Comparison of ENCODE assay signal across 13 mouse cellular contexts in genomic region chr7:68282304-68283132, GRCm38 (mm10). TPM values are rescaled to one million over a fixed set of nuclear protein-coding genes. Genes with fewer than 3 reads are reported as not detected.
A peak's percentile ranks its signal among the peaks of the same experiment; 100 is the strongest.
DNase-seq lines count a peak whose midpoint lies in the region; ATAC-seq and TF ChIP-seq lines count a peak whose summit lies in the region.
"Had no signal": no experiment of that assay in that cellular context is flagged by ENCODE, and none has a peak within 500 bp of the region (broad histone marks: within the 10 kb centered on the region; RNA-seq: fewer than 3 reads in every experiment).

No protein-coding gene starts in this region.

- peak overlapping the region; percentile 27 for H3K4me3 ChIP-seq in thymus, adult 2 months (ENCODE audit: control insufficient read depth, insufficient read depth, low read length)
- H3K4me3 ChIP-seq in megakaryocyte, embryonic 14.5 days (replicated peaks) = peak overlapping the region; percentile 76
- H3K4me3 ChIP-seq: hindbrain, embryonic 13.5 days had no signal

- TF ChIP-seq CTCF in thymus, adult 2 months (IDR thresholded peaks at IDR 0.05; ENCODE audit: borderline replicate concordance, control insufficient read depth, extremely low read depth, insufficient read depth, low read length, poor library complexity) = no peak

- H3K27me3 ChIP-seq in thymus, adult 2 months (ENCODE audit: control insufficient read depth, insufficient read depth, low read length) = no peaks in the 10 kb centered on the region
- H3K27me3 ChIP-seq in megakaryocyte, embryonic 14.5 days (replicated peaks) = peaks cover 6% of the 10 kb centered on the region

- no peaks in the 10 kb centered on the region for H3K9me3 ChIP-seq in megakaryocyte, embryonic 14.5 days
- H3K9me3 ChIP-seq: G1E; hindbrain, embryonic 13.5 days had no signal

- 27% methylated on average over 22 of the region's 22 CpGs for WGBS in thymus, adult 2 months

- H3K27ac ChIP-seq in thymus, adult 2 months (ENCODE audit: control insufficient read depth, insufficient read depth, low read length) = peak overlapping the region; percentile 87
- H3K27ac ChIP-seq: hindbrain, embryonic 13.5 days had no signal

- H3K36me3 ChIP-seq in thymus, adult 2 months (ENCODE audit: control insufficient read depth, insufficient read depth, low read length) = 0 out of 2 replicates have a peak, but pooled peaks cover 6% of the 10 kb centered on the region
- H3K36me3 ChIP-seq in megakaryocyte, embryonic 14.5 days (replicated peaks; ENCODE audit: low read length) = no peaks in the 10 kb centered on the region
- H3K36me3 ChIP-seq: G1E; hindbrain, embryonic 13.5 days had no signal

- ATAC-seq in common myeloid progenitor, adult 5-6 weeks (replicated peaks; ENCODE audit: low read depth, poor library complexity, severe bottlenecking) = peak; percentile 79

- peaks cover 56% of the 10 kb centered on the region for H3K4me1 ChIP-seq in thymus, adult 2 months (replicated peaks; ENCODE audit: control insufficient read depth, insufficient read depth, low read length)
- peaks cover 45% of the 10 kb centered on the region for H3K4me1 ChIP-seq in megakaryocyte, embryonic 14.5 days

- no peak for TF ChIP-seq POLR2A in thymus, adult 2 months (IDR thresholded peaks at IDR 0.05; ENCODE audit: control insufficient read depth, extremely low read depth, insufficient read depth, low read length, poor library complexity)

- no peak for DNase-seq in thymus, adult 2 months
- DNase-seq in thymus, adult 18-20 months = no peak
- DNase-seq in adrenal gland, postnatal 10 days = no peak
- no peak for DNase-seq in layer of hippocampus, adult 9-11 months
- no peak for DNase-seq in neural tube, embryonic 10.5 days (ENCODE audit: extremely low spot score, low spot score)
- DNase-seq in right cerebral cortex, postnatal 4 days = no peak
- DNase-seq: heart, adult 18-20 months had no signal

RNA-seq across cellular contexts. Expression of gene Fam169b, which starts 8.9 kb away (rescaled TPM):
- 111 and 114 TPM in 2 replicates for polyA plus RNA-seq in thymus, adult 2 months (2012; rRNA removed)
- total RNA-seq in common myeloid progenitor, adult 5-6 weeks (2017) = 0.55 TPM in 1 of 2 replicates, not detected in the other
- 0.86 TPM in 1 of 2 replicates, not detected in the other for polyA plus RNA-seq in megakaryocyte, embryonic 14.5 days (2012; ENCODE audit: insufficient read depth, low replicate concordance)
- 1 to 10 TPM; 1.9 to 2.0 TPM for total RNA-seq in adrenal gland, postnatal 10 days (2021)
- polyA plus RNA-seq: G1E had no signal

RNA-seq across cellular contexts. Expression of gene Pgpep1l, which starts 18.5 kb away (rescaled TPM):
- 0.98 and 1.5 TPM in 2 replicates for polyA plus RNA-seq in thymus, adult 2 months (2012; rRNA removed)
- not detected in 2 replicates for total RNA-seq in common myeloid progenitor, adult 5-6 weeks (2017)
- polyA plus RNA-seq in megakaryocyte, embryonic 14.5 days (2012; ENCODE audit: insufficient read depth, low replicate concordance) = not detected in 2 replicates
- 1 to 10 TPM in 1 of 2 experiments, under 1 TPM in 1; 0.48 to 1.2 TPM for total RNA-seq in adrenal gland, postnatal 10 days (2021)
- total RNA-seq: G1E; heart, adult 18-20 months had no signal
- polyA plus RNA-seq: hindbrain, embryonic 13.5 days; kidney, embryonic 14.5 days; stomach, embryonic 14.5 days had no signal
